Mouse (Mus musculus) urinary bladder, adult 18-20 months (tissue): ENCODE results near the gene Ube2e1.

ENCODE experiments used
- DNase-seq, 2 experiments: peaks; one replicate each; pipeline ENCODE4 v3.0.0; 2022; ENCODE audit warnings: low spot score in 2 of 2, mixed read lengths in 2 of 2

The Ube2e1 gene

DNA sequence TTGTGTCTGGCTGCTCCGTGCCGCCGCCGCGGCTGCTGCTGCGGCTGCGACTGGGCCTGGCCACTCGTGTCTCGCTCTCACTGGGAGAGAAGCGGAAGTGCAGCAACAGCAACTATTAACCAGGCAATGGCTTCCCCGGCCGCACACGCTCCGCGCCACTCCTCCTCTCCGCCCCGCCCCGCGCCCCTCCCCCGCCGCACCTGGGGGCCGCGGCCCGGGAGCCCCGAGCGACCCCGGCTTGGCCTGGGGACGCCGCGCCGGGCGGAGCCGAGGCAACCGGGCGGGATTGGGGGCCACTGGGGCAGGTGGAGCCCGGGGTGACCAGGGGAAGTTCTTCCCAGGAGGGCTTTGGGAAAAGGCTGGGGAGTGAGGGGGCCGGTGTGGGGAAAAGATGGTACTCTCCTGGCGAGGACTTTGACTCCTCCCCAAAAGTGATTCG is at the start of gene Ube2e1:
Gene Ube2e1 (minus strand): TSS at position 167 of the 439 bp plus-strand sequence.
- peak; percentile 52 to 76 for DNase-seq

DNA sequence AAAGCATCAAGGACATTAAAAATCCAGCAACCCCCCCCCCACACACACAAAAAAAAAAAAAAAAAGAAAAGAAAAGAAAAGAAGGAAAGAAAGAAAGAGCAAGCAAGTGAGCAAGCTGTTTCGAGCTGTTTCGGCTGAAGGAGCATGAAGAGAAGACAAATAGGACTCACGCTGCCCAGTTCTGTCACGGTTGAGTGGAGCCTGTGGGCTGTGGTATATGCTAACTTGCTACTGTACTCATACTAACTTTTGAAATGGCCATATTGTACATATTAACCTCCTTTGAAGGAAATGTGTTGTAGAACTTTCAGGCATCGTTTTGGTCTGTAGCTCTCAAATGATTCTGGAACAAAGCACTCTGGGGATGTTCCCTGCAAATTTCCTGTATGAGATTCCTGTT is 48.2 kb upstream of the Ube2e1 start:
- DNase-seq = no peak

DNA sequence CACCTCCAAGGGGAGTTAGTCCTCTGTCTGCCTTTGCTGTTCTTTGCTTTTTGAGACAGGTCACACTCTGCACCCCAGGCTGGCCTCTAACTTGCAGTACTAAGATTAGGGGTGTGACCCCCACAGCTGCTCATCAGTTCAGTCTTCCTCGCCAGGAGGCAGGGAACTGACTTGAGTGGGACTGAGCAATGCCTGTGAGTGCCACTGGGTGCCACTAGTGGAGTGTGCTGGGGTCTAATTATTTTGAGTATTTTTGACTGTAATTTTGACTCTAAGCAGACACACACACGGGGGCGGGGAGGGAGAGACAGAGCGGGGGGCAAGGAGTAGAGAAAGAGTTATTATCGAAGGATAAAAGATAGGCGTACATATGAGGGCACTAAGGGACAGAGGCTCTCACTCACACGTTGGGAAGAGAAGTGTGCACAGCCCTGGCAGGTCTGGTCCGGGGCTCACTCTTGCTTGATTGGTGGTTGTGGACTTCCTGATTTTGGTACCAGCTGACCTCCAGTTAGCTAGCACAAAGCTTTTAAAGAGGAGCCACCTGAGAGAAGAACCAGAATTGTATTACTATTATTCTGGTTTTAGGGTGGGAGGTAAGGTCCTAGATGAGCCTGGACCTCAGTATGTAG is 46.4 kb upstream of the Ube2e1 start:
- DNase-seq = peak in 1 of 2 experiments; percentile 18

DNA sequence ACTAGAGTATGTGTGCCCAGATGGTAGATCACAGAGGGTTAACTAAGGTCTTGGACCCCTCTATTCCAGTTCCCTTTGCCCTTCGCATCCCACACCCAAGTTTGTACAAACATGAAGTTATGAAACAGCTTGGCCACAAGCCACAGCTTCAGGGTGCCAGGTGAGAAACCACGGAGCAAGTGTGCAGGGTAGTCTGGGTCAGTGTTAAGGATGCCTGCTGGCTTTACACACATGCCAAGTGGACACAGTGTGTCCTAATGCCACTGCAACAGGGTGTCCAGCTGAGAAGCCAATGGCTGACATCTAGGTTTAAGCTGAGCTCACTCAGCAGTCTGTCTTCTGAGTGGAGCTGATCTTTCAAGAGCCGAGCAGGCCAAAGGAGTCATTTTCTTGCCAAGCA is 44.5 kb upstream of the Ube2e1 start:
- DNase-seq = peak; percentile 23 to 42

DNA sequence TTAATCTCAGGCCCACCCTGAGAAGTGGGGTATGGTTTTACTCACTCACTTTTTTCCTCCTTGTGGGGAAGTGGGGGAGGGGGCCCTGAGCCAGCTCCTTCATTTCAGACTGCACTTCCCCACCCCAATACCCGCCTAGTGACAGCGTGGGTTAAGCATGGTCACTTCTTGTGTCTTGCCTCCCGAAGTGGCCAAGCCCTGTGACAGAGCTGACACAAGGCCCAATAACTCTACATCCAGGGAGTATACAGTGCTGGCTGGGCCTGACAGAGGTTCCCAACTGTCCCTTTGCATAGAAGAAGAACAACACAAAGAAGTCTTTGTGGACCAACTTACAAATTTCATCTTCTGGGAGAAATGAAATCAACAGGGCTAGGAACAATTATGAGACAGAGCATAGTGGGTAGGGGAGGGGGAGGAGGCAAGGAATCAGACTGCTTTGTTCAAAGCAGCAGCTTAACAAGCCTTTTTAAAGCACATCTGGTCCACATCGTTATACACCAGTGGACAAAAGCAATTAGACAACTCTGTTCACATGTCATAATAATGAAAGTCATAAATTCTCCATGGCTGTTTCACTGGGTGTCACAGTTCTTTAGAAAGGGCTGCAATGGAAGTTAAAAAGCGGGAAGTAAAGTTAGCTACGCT is 42.2 kb upstream of the Ube2e1 start:
- no peak for DNase-seq

DNA sequence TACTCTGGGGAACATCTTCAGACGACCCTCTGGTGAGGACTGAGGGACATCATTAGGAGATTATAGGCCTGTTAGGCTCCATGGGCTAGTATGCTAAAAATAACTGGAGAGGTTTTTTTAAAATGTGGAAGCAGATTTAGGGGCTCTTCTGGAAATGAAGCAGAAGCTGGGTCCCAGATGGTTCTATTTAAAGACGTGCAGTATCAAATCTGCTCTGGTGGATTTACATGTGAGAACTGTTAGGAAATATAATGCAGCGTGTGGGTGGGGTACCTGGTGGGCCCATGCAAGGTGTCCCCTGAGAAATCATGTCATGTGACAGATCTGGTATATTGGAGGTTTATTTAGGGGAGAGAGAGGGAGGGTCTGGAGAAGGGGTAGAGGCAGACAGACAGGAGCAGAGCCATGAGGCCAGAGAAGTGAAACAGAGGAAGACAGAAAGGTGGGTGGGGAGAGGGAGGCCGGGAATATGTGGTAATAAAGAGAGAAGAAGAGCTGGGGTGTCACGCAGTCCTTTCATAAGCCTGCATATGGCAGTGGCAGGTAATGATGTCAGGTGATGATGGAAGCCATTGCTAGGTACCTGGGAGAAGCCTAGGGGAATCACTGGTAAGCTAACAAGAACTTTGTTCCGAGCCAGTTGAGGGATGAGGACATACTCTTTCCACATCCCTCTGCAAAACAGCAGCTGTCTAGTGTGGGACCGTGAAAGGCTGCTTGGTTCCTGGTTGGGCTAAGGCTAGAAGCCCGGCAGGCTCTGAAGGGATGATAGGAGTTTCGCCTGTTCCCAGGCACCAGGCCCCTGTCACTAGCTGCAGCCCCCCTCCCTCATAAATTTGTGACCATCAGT is 41.3 kb upstream of the Ube2e1 start:
- no peak for DNase-seq

DNA sequence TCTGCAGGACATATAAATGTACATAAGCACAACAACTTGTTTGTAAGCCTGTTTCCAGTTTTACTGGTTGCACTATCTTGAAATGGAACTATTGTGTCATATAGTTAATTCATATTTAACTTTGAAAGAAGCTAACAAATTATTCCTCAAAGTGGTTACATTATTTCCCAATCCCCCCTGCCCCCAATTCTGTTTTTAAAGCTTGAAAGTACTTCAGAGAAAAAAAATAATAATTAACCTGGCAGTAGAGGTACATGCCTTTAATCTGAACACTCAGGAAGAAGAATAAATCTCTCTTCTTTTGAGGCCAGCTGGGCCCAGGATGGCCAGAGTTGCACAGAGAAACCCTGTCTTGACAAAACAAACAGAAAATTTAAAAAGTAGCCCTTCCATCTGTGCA is 37.4 kb upstream of the Ube2e1 start:
- DNase-seq = no peak

DNA sequence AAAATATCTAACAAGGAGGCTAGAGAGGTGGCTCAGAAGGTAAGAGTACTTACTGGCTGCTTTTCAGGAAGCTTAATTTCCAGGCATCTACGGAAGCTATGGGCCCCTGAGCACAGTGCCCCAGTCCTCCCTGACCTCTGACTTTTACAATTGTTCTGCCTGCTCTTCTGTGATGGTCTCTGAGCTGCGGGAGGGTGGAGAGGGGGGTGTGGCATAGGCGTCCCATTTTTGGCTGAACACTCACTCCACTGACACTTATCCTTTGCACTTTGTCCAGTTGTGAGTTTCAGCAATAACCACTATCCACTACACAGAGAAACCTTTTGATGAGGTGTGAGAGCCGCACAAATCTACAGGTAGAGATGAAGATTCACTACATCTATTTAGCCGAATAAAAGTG is 35.4 kb upstream of the Ube2e1 start:
- no peak for DNase-seq

DNA sequence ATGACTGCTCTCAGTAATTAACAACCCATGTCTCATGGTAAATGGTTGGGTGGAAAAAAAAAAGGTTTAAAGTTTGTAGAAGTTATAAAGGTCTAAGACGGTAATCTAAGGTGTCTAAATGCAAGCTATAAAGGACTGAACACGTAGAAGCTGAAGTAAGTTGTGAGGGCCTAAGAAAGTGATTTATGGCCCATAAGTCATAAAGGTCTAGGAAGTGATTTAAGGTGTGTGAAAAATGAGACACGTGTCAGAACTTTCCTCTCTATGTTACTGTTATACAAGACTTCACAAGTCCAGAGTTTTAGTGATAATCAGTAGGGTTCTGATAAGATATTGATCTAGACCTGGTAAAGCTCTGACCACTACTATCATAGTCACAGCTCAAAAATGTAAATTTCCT is 32.7 kb upstream of the Ube2e1 start:
- DNase-seq = no peak

DNA sequence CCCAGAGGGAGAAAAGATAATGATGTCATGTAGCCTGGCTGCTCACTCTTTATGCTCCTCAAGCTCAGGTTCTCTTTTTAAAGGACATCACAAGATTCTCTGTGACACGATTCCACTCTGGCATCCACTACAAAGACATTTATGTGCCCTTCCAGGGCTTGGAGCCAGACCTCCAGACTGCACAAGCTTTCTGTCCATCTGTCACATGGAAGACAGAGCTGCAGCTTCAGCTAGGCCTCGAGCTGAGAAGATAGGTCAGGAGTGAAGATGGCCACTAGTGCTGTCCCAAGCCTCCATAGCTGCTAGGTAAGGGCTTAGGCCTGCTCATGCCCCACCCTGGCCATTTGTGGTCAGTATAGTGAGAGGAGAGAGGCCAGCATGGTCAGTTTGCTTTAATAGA is 24.8 kb upstream of the Ube2e1 start:
- DNase-seq = no peak

DNA sequence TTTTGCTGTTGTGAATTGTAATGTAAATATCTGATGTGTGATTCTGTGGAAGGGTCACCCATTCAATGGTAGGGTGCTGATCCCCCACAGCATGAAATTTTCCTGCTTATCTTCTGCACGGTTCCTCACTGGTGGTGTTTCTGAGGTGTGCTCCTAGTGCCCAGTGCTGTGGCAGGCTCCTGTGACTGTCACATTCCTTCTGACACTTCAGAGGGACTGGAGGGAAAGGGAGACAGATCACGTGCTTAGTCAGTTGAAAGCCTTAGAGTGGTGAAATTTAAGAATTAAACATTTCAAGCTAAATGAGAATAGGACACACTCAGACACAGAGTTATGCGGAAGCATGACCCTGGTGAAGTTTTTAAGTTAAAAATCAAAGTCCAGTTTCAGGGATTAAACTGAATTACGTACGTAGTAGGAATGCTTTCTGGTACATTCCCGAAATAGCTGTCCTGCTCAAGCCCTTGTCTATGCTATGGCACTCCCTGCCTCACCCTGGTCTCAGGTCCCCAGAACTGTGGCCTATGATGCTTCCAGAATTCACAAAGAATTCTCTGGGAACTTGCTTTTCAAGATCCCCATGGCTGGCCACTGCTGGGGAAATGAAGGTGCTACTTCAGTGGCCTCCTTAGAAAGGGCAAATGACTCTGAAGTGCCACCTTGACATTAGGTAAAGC is 24.0 kb upstream of the Ube2e1 start:
- DNase-seq = no peak

DNA sequence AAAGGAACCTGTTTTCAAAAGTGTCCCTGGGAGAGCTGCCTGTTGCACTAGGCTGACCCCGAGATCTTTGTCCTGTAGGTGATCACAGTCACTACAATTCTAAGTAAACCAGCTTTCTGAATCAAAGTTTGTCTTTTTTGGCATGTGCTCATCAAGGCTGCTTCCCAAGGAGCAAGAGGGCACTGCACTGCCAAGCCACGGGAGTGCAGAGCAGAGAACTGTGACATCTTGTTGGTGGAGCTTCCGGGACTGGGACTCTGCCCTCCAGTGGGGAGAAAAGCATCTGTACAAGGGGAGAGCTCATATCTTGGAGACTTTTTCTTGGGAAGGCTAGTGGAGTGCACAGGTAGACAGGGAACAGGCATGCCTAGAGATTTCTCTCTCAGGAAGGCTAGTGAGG is 21.9 kb upstream of the Ube2e1 start:
- DNase-seq = peak in 1 of 2 experiments; percentile 6

DNA sequence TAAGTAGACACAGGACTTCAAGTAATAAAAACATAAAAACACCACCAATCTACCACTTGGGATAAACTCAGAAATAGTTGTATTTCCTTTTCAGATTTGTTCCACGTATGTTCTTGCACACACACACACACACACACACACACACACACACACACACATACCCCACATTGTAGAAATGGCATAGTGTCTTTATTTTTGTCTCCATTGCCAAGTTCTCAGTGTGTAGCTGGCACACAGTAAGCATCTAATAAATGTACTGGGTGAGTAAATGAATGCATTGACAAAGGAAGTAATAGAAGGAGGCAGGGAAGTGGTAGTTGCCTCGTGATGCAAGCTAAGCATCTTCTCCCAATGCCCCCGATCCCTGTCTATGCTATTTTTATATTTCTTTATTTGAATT is 21.3 kb upstream of the Ube2e1 start:
- DNase-seq = no peak

DNA sequence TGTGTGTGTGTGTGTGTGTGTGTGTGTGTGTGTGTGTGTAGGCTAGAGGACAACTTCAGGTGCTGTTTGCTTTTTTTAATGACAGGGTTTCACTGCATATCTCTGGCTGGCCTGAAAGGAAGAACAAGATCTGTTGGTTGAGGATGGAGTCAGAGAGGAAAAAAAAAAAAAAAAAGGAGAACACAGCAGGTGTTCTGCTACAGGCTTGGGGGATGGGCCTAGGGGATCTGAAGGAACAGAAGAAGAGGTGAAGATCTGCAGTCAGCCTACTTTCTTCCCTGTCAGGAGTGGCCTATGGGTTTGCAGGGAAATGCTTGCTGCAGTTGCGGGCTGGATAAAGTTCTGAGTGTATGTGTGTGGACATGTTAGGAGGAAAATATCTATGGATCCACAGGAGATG is 19.0 kb upstream of the Ube2e1 start:
- no peak for DNase-seq

DNA sequence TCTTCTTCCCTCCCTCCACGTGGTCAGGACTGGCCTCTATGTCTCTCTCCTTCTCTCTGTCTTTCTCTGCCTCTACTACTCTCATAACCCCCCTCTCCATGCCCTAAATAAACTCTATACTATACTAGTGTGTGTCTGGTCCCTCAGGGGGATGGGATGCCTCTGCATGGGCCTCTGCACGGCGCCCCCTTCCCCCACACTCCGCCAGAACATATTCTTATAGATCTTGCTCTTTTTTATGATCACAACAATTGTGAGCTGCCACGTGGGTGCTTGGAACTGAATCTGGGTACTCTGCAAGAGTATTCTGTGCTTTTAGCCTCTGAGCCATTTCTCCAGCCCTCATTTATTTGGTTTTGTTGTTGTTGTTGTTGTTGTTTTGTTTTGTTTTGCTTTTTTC is 18.2 kb upstream of the Ube2e1 start:
- no peak for DNase-seq

DNA sequence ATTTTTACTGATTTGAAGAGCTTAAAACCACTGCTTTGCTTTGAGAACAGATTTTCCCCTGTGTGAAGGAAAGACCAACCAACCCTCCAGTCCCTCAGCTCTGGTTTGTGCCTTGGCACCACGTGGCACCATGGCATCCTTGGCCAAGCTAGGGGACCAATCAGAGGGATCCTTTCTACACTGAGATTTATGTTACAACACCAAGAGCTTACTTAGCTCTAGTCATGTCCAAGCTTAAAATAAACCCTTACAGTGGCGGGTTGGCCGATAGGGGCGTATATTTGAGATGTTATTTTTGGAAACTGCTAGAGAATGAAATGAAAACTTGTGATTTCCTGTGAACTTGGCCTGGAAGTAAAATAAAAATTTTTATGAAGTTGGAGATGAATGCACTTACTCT is 11.9 kb upstream of the Ube2e1 start:
- no peak for DNase-seq

DNA sequence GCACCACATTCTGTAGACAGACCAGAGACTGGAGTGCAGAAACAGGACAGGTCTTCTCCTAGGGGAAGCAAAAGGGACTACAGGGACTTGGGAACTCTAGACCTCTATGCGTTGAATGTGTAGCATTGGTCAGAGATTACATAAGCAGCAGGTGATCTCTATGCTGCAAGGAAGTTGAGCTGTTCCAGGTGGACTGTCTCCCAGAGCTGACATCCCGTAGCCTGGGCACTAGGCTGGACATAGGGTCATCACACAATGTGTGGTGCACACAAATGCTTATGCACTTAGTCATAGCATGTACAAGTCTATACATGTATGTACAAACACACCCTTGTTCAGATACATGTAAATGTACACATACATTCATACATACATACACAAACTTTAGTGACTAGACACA is 11.1 kb upstream of the Ube2e1 start:
- no peak for DNase-seq

DNA sequence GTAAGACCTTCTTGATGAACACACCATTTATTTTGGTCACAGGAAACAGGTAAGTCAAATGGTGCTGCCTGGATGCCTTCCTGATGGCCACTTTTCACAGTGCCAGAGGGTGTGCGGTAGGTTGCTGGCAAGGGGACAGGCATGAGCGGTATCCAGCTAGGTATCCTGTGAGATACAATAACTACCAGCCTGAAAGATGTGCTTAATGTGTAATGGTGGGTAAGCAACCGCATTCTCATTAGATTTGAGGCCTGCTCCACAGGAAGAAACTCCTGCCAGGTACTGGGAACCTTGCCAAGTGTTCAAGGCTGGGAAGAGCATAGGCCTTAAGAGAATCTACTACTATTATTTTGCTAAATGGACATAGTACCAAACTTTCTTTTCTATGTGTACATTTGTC is 9.4 kb upstream of the Ube2e1 start:
- no peak for DNase-seq

DNA sequence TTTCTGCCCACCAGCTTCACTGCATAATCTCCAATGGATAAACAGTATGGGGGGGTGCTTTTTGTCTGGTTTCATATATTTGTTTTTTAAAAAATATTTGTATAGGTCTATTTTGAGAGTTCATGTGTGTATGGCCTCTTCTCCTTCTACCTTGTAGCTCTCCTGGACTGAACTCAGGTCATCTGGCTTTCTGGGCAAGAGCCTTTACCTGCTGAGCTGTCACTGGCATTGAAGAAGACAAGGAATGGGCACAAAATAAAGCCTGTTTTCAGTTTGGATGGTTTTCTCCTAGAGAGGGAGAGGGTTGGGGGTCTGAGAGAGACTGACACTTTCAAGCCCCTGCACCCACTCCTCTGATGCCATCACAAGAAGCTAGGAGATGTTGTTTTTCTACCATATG is 4.4 kb upstream of the Ube2e1 start:
- DNase-seq = no peak

DNA sequence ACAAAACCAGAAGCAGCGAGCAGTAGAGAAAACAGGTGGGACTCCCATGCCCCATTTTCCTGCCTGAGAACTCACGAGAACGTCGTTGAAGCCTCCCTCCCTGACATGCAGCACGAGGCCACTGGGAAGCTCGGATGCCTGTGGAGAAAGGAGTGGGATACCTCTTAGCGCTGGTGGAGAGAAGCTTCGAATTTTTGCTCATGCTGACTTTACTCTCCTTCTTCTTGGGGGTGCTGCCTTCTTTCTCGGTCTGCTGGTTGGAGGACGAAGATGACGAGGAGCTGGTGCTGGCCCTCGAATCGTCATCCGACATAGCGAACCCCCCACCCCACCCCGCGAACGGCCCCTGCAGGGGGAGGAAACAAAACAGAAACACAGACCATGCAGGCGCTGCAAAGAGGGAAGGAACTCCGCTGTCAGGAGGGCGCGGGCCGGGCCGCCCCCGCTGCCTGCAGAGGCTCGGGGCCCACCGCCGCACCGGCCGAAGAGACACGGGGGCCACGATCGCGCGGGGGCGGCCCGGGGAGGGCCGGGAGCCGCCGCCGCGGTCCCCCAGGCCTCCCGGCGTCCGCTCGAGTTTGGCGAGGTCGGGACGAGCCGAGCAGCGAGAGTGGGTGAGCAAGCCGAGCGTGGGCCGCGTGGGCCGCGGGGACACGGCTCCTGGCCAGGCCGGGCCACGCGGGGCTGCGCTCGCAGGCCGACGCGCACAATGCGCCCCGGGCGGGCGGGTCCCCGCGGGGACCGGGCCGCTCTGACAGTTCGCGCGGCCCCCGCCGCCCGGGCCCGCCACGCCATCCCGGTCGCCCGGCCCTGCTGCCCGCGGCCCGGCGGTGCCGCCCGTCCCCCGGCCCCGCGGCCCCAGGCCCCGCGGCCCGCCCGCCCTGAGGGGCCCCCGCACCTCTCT is 618 bp downstream of the Ube2e1 start:
- peak; percentile 8 to 29 for DNase-seq

DNA sequence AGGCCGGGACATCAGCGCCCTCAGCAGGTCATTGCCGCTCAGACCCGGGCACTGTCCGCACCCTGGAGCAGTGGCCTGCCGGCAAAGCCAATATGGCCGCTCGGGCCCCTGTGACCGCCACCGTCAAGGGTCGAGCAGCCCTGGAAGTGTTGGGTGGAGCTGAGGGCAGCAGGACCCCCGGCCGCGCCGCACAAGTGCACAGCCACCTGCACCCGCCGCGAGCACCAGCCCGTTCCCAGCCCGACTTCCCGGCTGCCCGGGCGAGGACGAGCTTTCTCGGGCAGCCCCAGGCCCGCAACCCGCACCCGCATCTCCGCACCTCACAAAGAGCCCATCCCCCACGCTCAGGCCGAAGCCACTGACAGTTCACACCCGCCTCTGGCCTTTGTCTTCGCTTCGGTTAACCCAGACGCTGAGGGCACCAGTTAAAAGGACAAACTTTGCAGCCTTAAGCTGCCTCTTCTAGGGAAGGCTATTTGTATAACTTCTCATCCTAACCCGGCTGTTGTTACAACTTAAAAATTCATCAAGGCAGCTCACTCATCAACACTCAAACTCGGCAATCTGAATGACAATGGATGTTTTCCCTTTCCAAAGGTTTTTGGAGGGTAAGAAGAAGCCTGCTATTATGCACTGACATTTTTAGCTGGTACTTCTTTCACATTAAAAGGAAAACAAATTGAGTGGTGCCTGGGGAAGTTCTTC is 4.5 kb downstream of the Ube2e1 start:
- DNase-seq = peak in 1 of 2 experiments; percentile 17
